Mouse (Mus musculus) CH12.LX (cell line): ENCODE measurements around the gene Arsb. TPM values are rescaled to one million over a fixed set of nuclear protein-coding genes. Genes with fewer than 3 reads are reported as not detected.

Source experiments
- DNase-seq: peaks from one replicate; pipeline ENCODE4 v3.0.0-alpha.2; 2013; ENCODE audit errors: extremely low read depth
- H3K27ac ChIP-seq: 2 replicates; pipeline ENCODE4 v1.5.1; 2012; ENCODE audit warnings: low read depth, mild to moderate bottlenecking, control low read depth, moderate library complexity; ENCODE audit not compliant: insufficient read depth
- H3K27me3 ChIP-seq: replicated peaks from 2 replicates; pipeline ENCODE3; 2012; ENCODE audit warnings: inconsistent platforms
- H3K36me3 ChIP-seq, 2 experiments: replicated peaks in 1 of 2; 2 replicates each; pipeline versions ENCODE3 to v1.6.1; 2012; ENCODE audit warnings: inconsistent platforms in 1 of 2, low read length in 1 of 2, mild to moderate bottlenecking in 1 of 2, mixed read lengths in 1 of 2, moderate library complexity in 1 of 2; ENCODE audit not compliant: control insufficient read depth in 1 of 2, insufficient read depth in 1 of 2
- H3K4me1 ChIP-seq, 2 experiments: 2 replicates each; pipeline ENCODE4 v1.6.1; 2012; ENCODE audit warnings: inconsistent platforms in 1 of 2, moderate library complexity in 1 of 2; ENCODE audit not compliant: insufficient read depth in 2 of 2, control insufficient read depth in 1 of 2
- H3K4me2 ChIP-seq: 2 replicates; pipeline ENCODE4 v1.6.1; 2012; ENCODE audit warnings: low read depth, mild to moderate bottlenecking, control low read depth; ENCODE audit not compliant: poor library complexity, insufficient read depth, severe bottlenecking
- H3K4me3 ChIP-seq, 3 experiments: fragments of 150-350 bp in 1 of 3; sonication (generic) in 1 of 3; replicated peaks in 1 of 3; 2 replicates each; pipeline versions ENCODE3 to v1.5.1; 2011 to 2012; ENCODE audit warnings: low read depth in 2 of 3, low read length in 2 of 3, mild to moderate bottlenecking in 2 of 3, moderate library complexity in 2 of 3, control low read depth in 1 of 3, improper control_type of control experiment in 1 of 3, inconsistent platforms in 1 of 3, mixed read lengths in 1 of 3; ENCODE audit not compliant: poor library complexity in 1 of 3
- H3K79me2 ChIP-seq: replicated peaks from 2 replicates; pipeline ENCODE4 v1.6.1; 2012; ENCODE audit warnings: mild to moderate bottlenecking, moderate library complexity; ENCODE audit not compliant: control insufficient read depth, poor library complexity, insufficient read depth, severe bottlenecking; ENCODE audit errors: extremely low read depth
- H3K9ac ChIP-seq: 2 replicates; pipeline ENCODE4 v1.6.1; 2012; ENCODE audit warnings: low read depth, mild to moderate bottlenecking, control low read depth, moderate library complexity; ENCODE audit not compliant: insufficient read depth
- H3K9me3 ChIP-seq: replicated peaks from 2 replicates; pipeline ENCODE3; 2012; ENCODE audit warnings: low read length, inconsistent platforms, mixed read lengths
- CHD1 ChIP-seq: IDR thresholded peaks from 2 replicates; pipeline ENCODE4 v1.6.1; 2012; ENCODE audit warnings: low read depth, low read length, improper control_type of control experiment, inconsistent platforms
- CTCF ChIP-seq, 2 experiments: IDR thresholded peaks in 1 of 2; conservative IDR thresholded peaks in 1 of 2; 2 replicates each; pipeline ENCODE4 v1.5.1; 2011 to 2012; ENCODE audit warnings: low read depth in 2 of 2, low read length in 2 of 2, improper control_type of control experiment in 1 of 2, inconsistent platforms in 1 of 2, mild to moderate bottlenecking in 1 of 2, moderate library complexity in 1 of 2
- ELF1 ChIP-seq: IDR thresholded peaks from 2 replicates; pipeline ENCODE4 v1.6.1; 2014; ENCODE audit warnings: low read depth, mild to moderate bottlenecking, inconsistent platforms, low read length, improper control_type of control experiment
- EP300 ChIP-seq: IDR thresholded peaks from 2 replicates; pipeline ENCODE4 v1.6.1; 2011; ENCODE audit warnings: low read length, improper control_type of control experiment
- ETS1 ChIP-seq: conservative IDR thresholded peaks from 2 replicates; pipeline ENCODE4 v1.6.1; 2012; ENCODE audit warnings: low read depth, mild to moderate bottlenecking, inconsistent platforms, low read length, improper control_type of control experiment, moderate library complexity
- JUN ChIP-seq: IDR thresholded peaks from 2 replicates; pipeline ENCODE4 v1.6.1; 2011; ENCODE audit warnings: low read depth, mild to moderate bottlenecking, low read length, improper control_type of control experiment, moderate library complexity; ENCODE audit not compliant: insufficient read depth
- JUND ChIP-seq: conservative IDR thresholded peaks from 2 replicates; pipeline ENCODE4 v1.6.1; 2011; ENCODE audit warnings: low read depth, low read length, improper control_type of control experiment
- KAT2A ChIP-seq: IDR thresholded peaks from 2 replicates; pipeline ENCODE4 v1.6.1; 2012; ENCODE audit warnings: low read length, improper control_type of control experiment, inconsistent platforms; ENCODE audit not compliant: insufficient replicate concordance
- MAFK ChIP-seq: IDR thresholded peaks from 2 replicates; pipeline ENCODE4 v1.6.1; 2011; ENCODE audit warnings: low read length, improper control_type of control experiment; ENCODE audit not compliant: insufficient replicate concordance
- MAZ ChIP-seq: IDR thresholded peaks from 2 replicates; pipeline ENCODE4 v1.6.1; 2012; ENCODE audit warnings: low read depth, mild to moderate bottlenecking, inconsistent platforms, low read length, improper control_type of control experiment, moderate library complexity
- MEF2A ChIP-seq: IDR thresholded peaks from 2 replicates; pipeline ENCODE4 v1.6.1; 2014; ENCODE audit warnings: low read depth, mild to moderate bottlenecking, inconsistent platforms, low read length, improper control_type of control experiment, borderline replicate concordance
- MXI1 ChIP-seq: IDR thresholded peaks from 2 replicates; pipeline ENCODE4 v1.6.1; 2011; ENCODE audit warnings: mild to moderate bottlenecking, low read depth, low read length, improper control_type of control experiment
- MYC ChIP-seq: IDR thresholded peaks from 2 replicates; pipeline ENCODE4 v1.6.1; 2011; ENCODE audit warnings: low read depth, mild to moderate bottlenecking, improper control_type of control experiment, low read length
- NRF1 ChIP-seq: IDR thresholded peaks from 2 replicates; pipeline ENCODE4 v1.6.1; 2014; ENCODE audit warnings: low read depth, mild to moderate bottlenecking, inconsistent platforms, low read length, improper control_type of control experiment, moderate library complexity
- RCOR1 ChIP-seq: conservative IDR thresholded peaks from 2 replicates; pipeline ENCODE4 v1.6.1; 2012; ENCODE audit warnings: low read depth, mild to moderate bottlenecking, inconsistent platforms, low read length, improper control_type of control experiment
- SIN3A ChIP-seq: IDR thresholded peaks from 2 replicates; pipeline ENCODE4 v1.6.1; 2012; ENCODE audit warnings: low read length, improper control_type of control experiment, inconsistent platforms
- TCF12 ChIP-seq: IDR thresholded peaks from 2 replicates; pipeline ENCODE4 v1.6.1; 2014; ENCODE audit warnings: low read depth, mild to moderate bottlenecking, inconsistent platforms, low read length, improper control_type of control experiment
- UBTF ChIP-seq: IDR thresholded peaks from 2 replicates; pipeline ENCODE4 v1.6.1; 2012; ENCODE audit warnings: low read depth, mild to moderate bottlenecking, inconsistent platforms, low read length, improper control_type of control experiment, moderate library complexity
- USF1 ChIP-seq: IDR thresholded peaks from 2 replicates; pipeline ENCODE4 v1.6.1; 2014; ENCODE audit warnings: low read depth, mild to moderate bottlenecking, inconsistent platforms, low read length, improper control_type of control experiment
- USF2 ChIP-seq: conservative IDR thresholded peaks from 2 replicates; pipeline ENCODE4 v1.6.1; 2011; ENCODE audit warnings: low read depth, low read length, improper control_type of control experiment
- ZC3H11A ChIP-seq: IDR thresholded peaks from 2 replicates; pipeline ENCODE4 v1.6.1; 2012; ENCODE audit warnings: low read depth, mild to moderate bottlenecking, inconsistent platforms, low read length, improper control_type of control experiment
- ZMIZ1 ChIP-seq: IDR thresholded peaks from 2 replicates; pipeline ENCODE4 v1.6.1; 2012; ENCODE audit warnings: low read depth, mild to moderate bottlenecking, inconsistent platforms, low read length, improper control_type of control experiment
- ZNF384 ChIP-seq: IDR thresholded peaks from 2 replicates; pipeline ENCODE4 v1.6.1; 2012; ENCODE audit warnings: low read depth, low read length, improper control_type of control experiment, inconsistent platforms
- dilution Hi-C: fragments of 300-500 bp; cut with MboI; formaldehyde crosslinking; loops from 2 replicates; pipeline ENCODE4 v1.14.3; 2020; ENCODE audit warnings: low sequenced_read_pairs; ENCODE audit not compliant: extremely low pct_unique_long_range_greater_than_20kb, extremely low pct_ligation_motif_present
- in situ Hi-C: fragments of 300-500 bp; cut with MboI; formaldehyde crosslinking; loops from 3 replicates; pipeline ENCODE4 v1.14.3; 2019; ENCODE audit warnings: low sequenced_read_pairs, low pct_ligation_motif_present, low pct_unique_long_range_greater_than_20kb, mixed read lengths
- polyA plus RNA-seq: library from polyadenylated mRNA; unstranded; fragments of >175 nt; gene quantifications from 2 replicates; pipeline ENCODE4 v1.2.1, GENCODE M21; 2012; ENCODE audit warnings: low read depth; ENCODE audit not compliant: insufficient read length
- total RNA-seq, 2 experiments: library from RNA; depleted of rRNA; stranded (reverse); fragments of 300-350 nt in 1 of 2; fragments of >200 nt in 1 of 2; gene quantifications; 2 replicates each; pipeline ENCODE4 v1.2.3; 2012 to 2014

Gene Arsb
- total and polyA plus RNA-seq, 3 experiments = 1.0 to 9.8 (median 2.0) TPM

DNA sequence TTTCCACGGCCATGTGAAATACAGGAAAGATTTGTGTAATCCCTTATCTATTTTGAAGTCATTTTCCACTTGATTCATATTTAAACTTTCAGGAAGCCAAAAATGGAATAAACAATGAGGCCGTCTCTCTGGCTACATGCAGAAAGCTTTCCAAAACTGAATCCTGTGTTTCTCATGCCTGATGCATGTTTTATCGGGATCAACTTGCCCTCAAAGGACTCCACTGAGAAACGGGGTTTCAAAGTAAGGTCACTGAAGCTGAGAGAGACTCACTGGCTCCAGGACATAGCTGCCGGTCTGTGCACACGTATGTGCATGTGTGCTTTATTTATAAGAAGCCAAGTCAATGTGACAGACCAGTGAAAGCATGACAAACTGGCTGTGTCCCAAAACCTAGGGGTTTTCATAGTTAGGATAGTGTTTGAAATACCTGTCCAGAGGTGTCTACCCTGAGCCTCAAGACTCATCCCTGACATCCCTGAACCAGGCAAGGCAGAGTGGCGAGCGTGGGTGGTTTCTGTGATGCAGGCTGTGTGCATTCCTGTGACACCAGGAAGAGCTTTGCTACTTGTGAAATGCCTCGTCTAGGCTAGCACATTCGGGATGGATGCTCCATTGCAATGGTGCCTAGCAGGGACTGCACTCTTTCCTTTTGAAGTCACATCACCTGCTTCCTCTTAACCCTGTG is 75.5 kb downstream of the Arsb start:
- TF ChIP-seq TCF12 (no peak), UBTF (no peak), EP300 (no peak), MAZ (no peak), CHD1 (no peak), USF1 (no peak), NRF1 (no peak), CTCF (conservative IDR thresholded peaks at IDR 0.05 in 1 of 2, IDR thresholded peaks at IDR 0.05 in 1 of 2; ENCODE audit: low read depth in 2 of 2, low read length in 2 of 2) (no peak), USF2 (no peak), MEF2A (no peak), ZC3H11A (no peak), ETS1 (no peak), JUND (no peak), MXI1 (no peak)
- dilution Hi-C loops = no loop called here
- no peaks in the 10 kb centered on the region for H3K79me2 ChIP-seq
- peaks cover 11 to 39% of the 10 kb centered on the region in 2 experiments for H3K4me1 ChIP-seq
- no peak overlapping the region for H3K4me2 ChIP-seq
- no peak for DNase-seq
- no peak overlapping the region for H3K27ac ChIP-seq
- H3K9me3 ChIP-seq = no peaks in the 10 kb centered on the region
- H3K27me3 ChIP-seq = no peaks in the 10 kb centered on the region
- no peak overlapping the region for H3K9ac ChIP-seq
- in situ Hi-C loops = no loop called here
- no peak overlapping the region for H3K4me3 ChIP-seq
- peaks cover 0 to 2% of the 10 kb centered on the region in 2 experiments for H3K36me3 ChIP-seq

DNA sequence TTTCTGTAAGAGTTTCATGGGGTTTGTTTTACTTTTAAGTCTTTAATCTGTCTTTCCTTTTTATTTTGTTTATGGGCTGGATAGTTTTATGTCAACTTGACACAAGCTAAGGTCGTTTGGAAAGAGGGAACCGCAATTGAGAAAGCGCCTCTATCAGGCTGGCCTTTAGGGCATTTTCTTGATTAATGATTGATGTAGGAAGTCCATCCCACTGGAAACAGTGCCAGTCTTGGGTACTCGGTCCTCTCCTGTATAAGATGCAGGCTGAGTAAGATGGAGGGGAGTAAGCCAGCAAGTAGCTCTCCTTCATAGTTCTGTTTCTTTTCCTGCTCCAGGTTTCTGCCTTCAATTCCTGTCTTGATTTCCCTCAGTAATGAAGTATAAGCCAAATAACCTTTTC is 76.2 kb downstream of the Arsb start:
- in situ Hi-C loops = no loop called here
- DNase-seq = no peak
- no peaks in the 10 kb centered on the region for H3K27me3 ChIP-seq
- no peak overlapping the region for H3K4me3 ChIP-seq
- H3K9ac ChIP-seq = no peak overlapping the region
- peaks cover 11 to 39% of the 10 kb centered on the region in 2 experiments for H3K4me1 ChIP-seq
- H3K4me2 ChIP-seq = no peak overlapping the region
- no peak overlapping the region for H3K27ac ChIP-seq
- dilution Hi-C loops = no loop called here
- no peaks in the 10 kb centered on the region for H3K79me2 ChIP-seq
- H3K36me3 ChIP-seq = peaks cover 0 to 2% of the 10 kb centered on the region in 2 experiments
- no peak for TF ChIP-seq MAFK
- no peak for TF ChIP-seq RCOR1
- TF ChIP-seq JUN = no peak
- TF ChIP-seq CHD1 = no peak
- no peak for TF ChIP-seq EP300
- no peak for TF ChIP-seq ELF1
- no peak for TF ChIP-seq TCF12
- TF ChIP-seq KAT2A = no peak
- no peak for TF ChIP-seq ZMIZ1
- TF ChIP-seq SIN3A = no peak
- TF ChIP-seq NRF1 = no peak
- TF ChIP-seq ZNF384 = no peak
- TF ChIP-seq MYC = no peak
- H3K9me3 ChIP-seq = no peaks in the 10 kb centered on the region
